Mouse (Mus musculus) myocyte (in vitro differentiated cells): ENCODE results near the gene Ints14.

Experiments used
- CEBPB ChIP-seq: IDR thresholded peaks from 2 replicates; pipeline ENCODE4 v1.6.1; 2011; ENCODE audit warnings: mild to moderate bottlenecking, moderate library complexity; ENCODE audit not compliant: poor library complexity, insufficient read depth, severe bottlenecking
- E2F4 ChIP-seq: IDR thresholded peaks from one replicate; pipeline ENCODE4 v1.6.1; 2011; ENCODE audit warnings: mild to moderate bottlenecking, control low read depth, moderate library complexity; ENCODE audit not compliant: insufficient read depth
- MAX ChIP-seq: IDR thresholded peaks from one replicate; pipeline ENCODE4 v1.6.1; 2011; ENCODE audit warnings: low read depth, mild to moderate bottlenecking, control low read depth
- MYOD1 ChIP-seq, 3 experiments: IDR thresholded peaks; one replicate each; pipeline ENCODE4 v1.6.1; 2011; ENCODE audit warnings: control low read depth in 2 of 3, low read depth in 2 of 3, mild to moderate bottlenecking in 2 of 3, moderate library complexity in 1 of 3; ENCODE audit not compliant: insufficient read length in 2 of 3, control insufficient read depth in 1 of 3
- MYOG ChIP-seq, 3 experiments: IDR thresholded peaks; one replicate each; pipeline ENCODE4 v1.6.1; 2011; ENCODE audit warnings: control low read depth in 2 of 3, low read depth in 2 of 3, mild to moderate bottlenecking in 2 of 3; ENCODE audit not compliant: insufficient read length in 2 of 3, control insufficient read depth in 1 of 3, insufficient read depth in 1 of 3
- POLR2A ChIP-seq: IDR thresholded peaks from one replicate; pipeline ENCODE4 v1.6.1; 2011; ENCODE audit warnings: low read depth, mild to moderate bottlenecking, control low read depth, moderate library complexity; ENCODE audit not compliant: insufficient read length
- POLR2AphosphoS2 ChIP-seq: IDR thresholded peaks from one replicate; pipeline ENCODE4 v1.6.1; 2011; ENCODE audit warnings: low read depth, control low read depth; ENCODE audit not compliant: insufficient read length
- TCF12 ChIP-seq: IDR thresholded peaks from one replicate; pipeline ENCODE4 v1.6.1; 2011; ENCODE audit warnings: mild to moderate bottlenecking, control low read depth; ENCODE audit not compliant: poor library complexity, insufficient read depth, severe bottlenecking
- TCF3 ChIP-seq: IDR thresholded peaks from one replicate; pipeline ENCODE4 v1.6.1; 2011; ENCODE audit warnings: low read depth, control low read depth; ENCODE audit not compliant: insufficient read length
- USF1 ChIP-seq: IDR thresholded peaks from one replicate; pipeline ENCODE4 v1.6.1; 2011; ENCODE audit warnings: low read depth, mild to moderate bottlenecking, control low read depth, moderate library complexity

- TF ChIP-seq E2F4, result no peak
- no peak for TF ChIP-seq POLR2A
- TF ChIP-seq POLR2AphosphoS2, result no peak
- no peak for TF ChIP-seq MAX
- TF ChIP-seq TCF3, result no peak
- no peak for TF ChIP-seq MYOD1 (IDR thresholded peaks at IDR 0.05; ENCODE audit: control insufficient read depth in 1 of 3, insufficient read length in 2 of 3, low read depth in 2 of 3)
- TF ChIP-seq CEBPB, result no peak
- TF ChIP-seq USF1, result no peak
- TF ChIP-seq TCF12, result no peak
- no peak for TF ChIP-seq MYOG (IDR thresholded peaks at IDR 0.05; ENCODE audit: control insufficient read depth in 1 of 3, insufficient read depth in 1 of 3, insufficient read length in 2 of 3, low read depth in 2 of 3)
Measured at GRCm38 (mm10) chr9:65017896-65018295, 57.2 kb downstream of the Ints14 start.
